Mouse (Mus musculus): ENCODE results near the gene Samd1. TPM values are rescaled to one million over a fixed set of nuclear protein-coding genes. Genes with fewer than 3 reads are reported as not detected.
A peak's percentile ranks its signal among the peaks of the same experiment; 100 is the strongest.
"Not testable (repeated sequence)": the region's sequence is repeated elsewhere in the genome, so short reads cannot be mapped to it uniquely, and the experiment has no call there.

The Samd1 gene
- polyA plus RNA-seq, 1 experiment from 2014 or later = 17.3 TPM

- no peak for TF ChIP-seq CTCF (IDR thresholded peaks at IDR 0.05; ENCODE audit: low read depth)
- 0 out of 2 replicates have a peak, but pooled peaks cover 3% of the 10 kb centered on the region for H3K27me3 ChIP-seq (ENCODE audit: insufficient read depth, low read length)
- no peak overlapping the region for H3K4me3 ChIP-seq (ENCODE audit: low read depth, low read length)
- WGBS = 69% methylated on average over 12 of the region's 12 CpGs
- H3K27ac ChIP-seq (ENCODE audit: low read depth) = no peak overlapping the region
- H3K9me3 ChIP-seq (ENCODE audit: low read depth, low read length) = no peaks in the 10 kb centered on the region
- no peak overlapping the region for H3K4me2 ChIP-seq
- ATAC-seq (ENCODE audit: insufficient read depth) = no peak
- peaks cover 34% of the 10 kb centered on the region for H3K36me3 ChIP-seq (ENCODE audit: insufficient read depth)
- H3K4me1 ChIP-seq (ENCODE audit: insufficient read depth) = peaks cover 6% of the 10 kb centered on the region; the same call in 1 of the 2 replicates
- no peak overlapping the region for H3K9ac ChIP-seq
- DNase-seq = no peak
These were observed 5.6 kb downstream of the Samd1 start for GRCm38 (mm10) chr8:84002957-84003611.

- Histone ChIP-seq H3K9ac (peak overlapping the region; percentile 58; the same call in 1 of the 2 replicates), H3K4me1 (ENCODE audit: insufficient read depth) (peaks cover 6% of the 10 kb centered on the region; the same call in 1 of the 2 replicates), H3K4me3 (ENCODE audit: low read depth, low read length) (peak overlapping the region; percentile 45), H3K36me3 (ENCODE audit: insufficient read depth) (peaks cover 34% of the 10 kb centered on the region), H3K27me3 (ENCODE audit: insufficient read depth, low read length) (0 out of 2 replicates have a peak, but pooled peaks cover 3% of the 10 kb centered on the region), H3K27ac (ENCODE audit: low read depth) (0 out of 2 replicates have a peak overlapping the region, but pooled peaks have one; percentile 10), H3K9me3 (ENCODE audit: low read depth, low read length) (no peaks in the 10 kb centered on the region), H3K4me2 (peak overlapping the region; percentile 75)
- no peak for DNase-seq
- no peak for ATAC-seq (ENCODE audit: insufficient read depth)
- TF ChIP-seq CTCF (IDR thresholded peaks at IDR 0.05; ENCODE audit: low read depth) = no peak
- WGBS = 65% methylated on average over 6 of the region's 6 CpGs
These were observed 6.3 kb downstream of the Samd1 start for GRCm38 (mm10) chr8:84003612-84004246.

DNA sequence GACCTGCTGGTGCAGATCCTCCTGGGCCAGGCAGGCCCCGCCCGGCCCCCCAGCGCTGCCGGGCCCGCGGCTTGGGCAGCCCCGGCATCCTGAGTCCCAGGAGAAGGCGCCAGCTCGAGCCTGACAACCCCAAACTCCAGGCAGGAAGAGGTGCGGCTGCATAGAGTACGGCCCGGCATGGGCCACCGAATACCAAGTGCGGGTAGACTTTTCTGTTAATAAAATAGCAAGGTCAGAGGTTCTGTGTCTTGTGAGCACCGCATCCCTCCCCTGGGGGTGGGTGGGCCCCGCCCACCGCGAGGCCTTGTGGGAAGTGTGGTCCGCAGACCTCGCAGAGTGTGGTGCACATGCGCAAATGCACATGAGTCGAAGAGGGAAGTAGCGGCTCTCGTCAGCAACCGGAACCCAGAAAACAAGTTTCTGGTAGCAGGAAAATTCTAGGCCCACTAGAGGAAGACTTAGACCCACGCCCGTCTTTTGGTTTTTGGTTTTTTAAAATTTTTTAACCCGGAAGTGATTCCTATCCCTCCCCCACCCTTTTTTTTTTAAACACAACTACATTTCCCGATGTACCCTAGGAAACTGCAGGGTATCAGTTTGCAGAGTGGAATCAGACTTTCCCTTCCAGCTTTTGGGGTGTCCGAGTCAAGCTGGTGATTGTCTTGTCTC lies 7.2 kb downstream of the Samd1 start:
- Histone ChIP-seq H3K27ac (ENCODE audit: low read depth) (peak overlapping the region; percentile 86), H3K4me2 (peak overlapping the region; percentile 75), H3K4me1 (ENCODE audit: insufficient read depth) (no peaks in the 10 kb centered on the region), H3K36me3 (ENCODE audit: insufficient read depth) (peaks cover 26% of the 10 kb centered on the region), H3K9ac (peak overlapping the region; percentile 58), H3K4me3 (ENCODE audit: low read depth, low read length) (peak overlapping the region; percentile 45), H3K27me3 (ENCODE audit: insufficient read depth, low read length) (0 out of 2 replicates have a peak, but pooled peaks cover 3% of the 10 kb centered on the region), H3K9me3 (ENCODE audit: low read depth, low read length) (no peaks in the 10 kb centered on the region)
- no peak for TF ChIP-seq CTCF (IDR thresholded peaks at IDR 0.05; ENCODE audit: low read depth)
- peak; percentile 98 for DNase-seq
- WGBS = under 1% methylated on average over 30 of the region's 30 CpGs
- peak; percentile 80 for ATAC-seq (ENCODE audit: insufficient read depth)

DNA sequence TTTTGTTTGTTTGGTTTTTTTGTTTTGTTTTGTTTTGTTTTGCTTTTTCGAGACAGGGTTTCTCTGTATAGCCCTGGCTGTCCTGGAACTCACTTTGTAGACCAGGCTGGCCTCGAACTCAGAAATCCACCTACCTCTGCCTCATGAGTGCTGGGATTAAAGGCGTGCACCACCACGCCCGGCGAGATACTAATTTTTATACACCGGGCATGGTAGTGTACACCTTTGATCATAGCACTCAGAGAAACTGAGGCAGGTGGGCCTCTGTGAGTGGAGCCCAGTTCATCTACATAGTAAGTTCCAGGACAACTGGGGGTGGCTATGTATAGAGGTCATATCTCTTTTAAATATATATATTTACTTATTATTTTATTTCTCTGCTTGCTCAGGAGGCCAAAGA lies 8.0 kb downstream of the Samd1 start:
- not testable (repeated sequence) for ATAC-seq (ENCODE audit: insufficient read depth)
- peak overlapping the region; percentile 75 for H3K4me2 ChIP-seq

DNA sequence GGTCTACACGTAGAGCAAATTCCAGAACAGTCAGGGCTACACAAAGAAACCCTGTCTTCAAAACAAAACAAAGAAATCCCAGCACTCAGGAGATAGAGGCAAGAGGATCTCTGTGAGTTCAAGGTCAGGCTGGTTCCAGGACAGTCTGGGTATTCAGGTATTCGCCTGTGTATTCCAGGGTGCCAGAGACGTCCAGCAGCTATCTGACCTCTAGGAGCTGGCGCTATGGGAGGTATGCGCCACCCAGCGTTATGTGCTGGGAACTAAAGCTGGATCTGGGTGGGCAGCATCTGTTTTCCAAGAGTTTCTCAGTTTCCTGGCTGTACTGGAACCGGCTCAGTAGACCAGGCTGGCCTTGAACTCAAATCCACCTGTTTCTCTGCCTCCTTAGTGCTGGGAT lies 10.9 kb downstream of the Samd1 start:
- Histone ChIP-seq H3K4me3 (ENCODE audit: low read depth, low read length) (no peak overlapping the region), H3K9ac (no peak overlapping the region), H3K36me3 (ENCODE audit: insufficient read depth) (no peaks in the 10 kb centered on the region), H3K9me3 (ENCODE audit: low read depth, low read length) (no peaks in the 10 kb centered on the region), H3K4me1 (ENCODE audit: insufficient read depth) (no peaks in the 10 kb centered on the region; the same call in 1 of the 2 replicates), H3K27ac (ENCODE audit: low read depth) (no peak overlapping the region), H3K4me2 (no peak overlapping the region), H3K27me3 (ENCODE audit: insufficient read depth, low read length) (peaks cover 35% of the 10 kb centered on the region)
- DNase-seq (peak; percentile 64), ATAC-seq (ENCODE audit: insufficient read depth) (no peak)
- peak; percentile 65 for TF ChIP-seq CTCF (IDR thresholded peaks at IDR 0.05; ENCODE audit: low read depth)
- 27% methylated on average over 7 of the region's 7 CpGs for WGBS

More for the DNA sequence above, 8.0 kb downstream of the Samd1 start:
- not testable (repeated sequence) for H3K4me1 ChIP-seq (ENCODE audit: insufficient read depth); H3K4me3 ChIP-seq (ENCODE audit: low read depth, low read length); DNase-seq; H3K27me3 ChIP-seq (ENCODE audit: insufficient read depth, low read length); H3K27ac ChIP-seq (ENCODE audit: low read depth); H3K9ac ChIP-seq; H3K9me3 ChIP-seq (ENCODE audit: low read depth, low read length)
- peaks cover 18% of the 10 kb centered on the region for H3K36me3 ChIP-seq (ENCODE audit: insufficient read depth)
- WGBS = 93% methylated on average over 7 of the region's 7 CpGs

DNA sequence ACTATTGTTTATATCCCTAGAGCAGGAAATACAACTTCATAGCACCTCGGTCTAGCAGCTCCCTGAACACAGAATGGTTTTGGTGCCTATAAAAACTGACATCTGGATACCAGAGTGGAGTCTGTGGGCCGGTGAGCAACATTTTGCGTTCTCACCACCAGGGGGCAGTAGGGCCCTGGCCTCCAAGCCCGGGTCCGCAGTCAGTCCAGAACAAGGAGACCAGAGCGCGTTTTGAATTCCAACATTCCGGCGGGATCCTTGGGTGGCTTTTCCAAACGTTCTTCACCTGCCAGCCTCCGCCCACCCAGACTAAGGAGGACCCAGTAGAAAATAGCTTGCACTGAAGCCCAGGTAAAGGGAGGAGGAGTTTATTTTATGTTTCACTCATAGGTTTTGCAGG lies 12.4 kb downstream of the Samd1 start:
- TF ChIP-seq CTCF (IDR thresholded peaks at IDR 0.05; ENCODE audit: low read depth) = peak; percentile 96
- Histone ChIP-seq H3K36me3 (ENCODE audit: insufficient read depth) (no peaks in the 10 kb centered on the region), H3K9ac (no peak overlapping the region), H3K27ac (ENCODE audit: low read depth) (no peak overlapping the region), H3K27me3 (ENCODE audit: insufficient read depth, low read length) (peaks cover 39% of the 10 kb centered on the region), H3K9me3 (ENCODE audit: low read depth, low read length) (no peaks in the 10 kb centered on the region), H3K4me1 (ENCODE audit: insufficient read depth) (no peaks in the 10 kb centered on the region; the same call in 1 of the 2 replicates), H3K4me3 (ENCODE audit: low read depth, low read length) (no peak overlapping the region), H3K4me2 (no peak overlapping the region)
- ATAC-seq (ENCODE audit: insufficient read depth) (peak; percentile 54), DNase-seq (peak; percentile 96)
- under 1% methylated on average over 11 of the region's 11 CpGs for WGBS

All from lung, embryonic 14.5 days (tissue).